Mouse (Mus musculus) spleen, adult 2 months (tissue): ENCODE results near the gene Ppp2r5a.

Experiments used
- CTCF ChIP-seq: fragments of 200-500 bp; IDR thresholded peaks from 2 replicates; pipeline ENCODE4 v1.5.1; 2011; ENCODE audit warnings: mild to moderate bottlenecking, inconsistent platforms; ENCODE audit not compliant: insufficient read depth, insufficient read length, insufficient replicate concordance; ENCODE audit errors: extremely low read depth
- POLR2A ChIP-seq: fragments of 200-500 bp; IDR thresholded peaks from 2 replicates; pipeline ENCODE4 v1.6.1; 2011; ENCODE audit warnings: low read depth, low read length, inconsistent platforms

DNA sequence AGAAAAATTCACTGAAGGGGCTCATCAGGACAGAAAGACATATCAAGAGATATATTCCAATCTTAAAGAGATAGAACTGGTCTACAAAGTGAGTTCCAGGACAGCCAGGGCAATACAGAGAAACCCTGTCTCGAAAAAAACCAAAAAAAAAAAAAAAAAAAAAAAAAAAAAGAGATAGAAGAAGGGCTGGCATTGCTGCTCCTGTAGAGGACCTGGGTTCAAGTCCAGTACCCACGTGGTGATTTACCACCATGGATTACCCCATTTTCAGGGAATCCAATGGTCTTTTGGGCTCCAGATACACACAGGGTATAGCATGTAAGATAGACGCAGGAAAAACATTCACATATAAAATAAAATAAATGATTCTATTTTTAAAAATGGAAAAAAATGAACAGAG is 22.2 kb downstream of the Ppp2r5a start:
- no peak for TF ChIP-seq CTCF
- no peak for TF ChIP-seq POLR2A
